Mouse (Mus musculus): ENCODE measurements at regions not wholly inside any gene's neighbourhood (a gene's known extent, or its start where the extent isn't known, plus 50 kb on each side); places are given as distances from the start of the nearest gene placed in this dataset.

DNA sequence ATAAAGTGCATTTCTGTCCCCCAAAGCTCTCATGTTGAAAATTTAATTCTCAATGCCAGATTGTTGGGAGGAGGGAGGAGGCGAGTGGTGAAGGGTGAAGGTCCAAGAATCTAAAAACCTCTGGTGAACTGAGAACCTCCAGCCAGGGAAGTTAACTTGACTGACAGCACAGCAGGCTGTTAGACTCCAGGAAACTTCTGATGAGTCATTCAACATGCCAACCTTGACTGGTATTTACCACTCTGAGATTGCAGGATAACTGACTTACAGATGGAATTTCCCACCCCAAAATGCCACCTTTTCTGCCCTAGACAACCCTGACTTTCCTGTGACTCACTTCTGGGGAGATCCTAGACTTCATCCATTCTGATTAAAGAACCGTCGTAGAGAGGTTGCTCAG, 58.6 kb upstream of the Prdm8 start:
- DNase-seq (ENCODE audit: low spot score in 2 of 2), result no peak

DNA sequence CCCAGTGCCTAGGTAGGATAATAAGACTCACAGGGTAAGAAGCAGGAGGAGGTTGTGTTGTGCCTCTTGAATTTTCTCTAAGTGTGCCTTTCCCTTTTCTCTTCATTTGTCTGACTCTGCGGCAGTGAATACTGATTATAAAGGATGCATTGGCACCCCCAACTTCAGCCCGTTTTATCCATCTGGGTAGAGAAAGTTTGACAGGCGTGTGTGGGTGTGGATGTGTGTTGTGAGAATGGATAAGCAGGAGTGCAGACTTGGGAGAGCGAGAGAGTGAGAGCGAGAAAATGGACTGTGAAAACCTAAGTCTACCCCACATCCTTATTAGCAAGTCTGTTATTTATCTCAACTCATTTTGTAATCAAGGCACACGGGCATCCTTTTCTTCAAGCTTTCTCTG, 60.7 kb upstream of the Prdm8 start:
- DNase-seq (ENCODE audit: low spot score in 2 of 2), result peak in 1 of 2 experiments; percentile 5

DNA sequence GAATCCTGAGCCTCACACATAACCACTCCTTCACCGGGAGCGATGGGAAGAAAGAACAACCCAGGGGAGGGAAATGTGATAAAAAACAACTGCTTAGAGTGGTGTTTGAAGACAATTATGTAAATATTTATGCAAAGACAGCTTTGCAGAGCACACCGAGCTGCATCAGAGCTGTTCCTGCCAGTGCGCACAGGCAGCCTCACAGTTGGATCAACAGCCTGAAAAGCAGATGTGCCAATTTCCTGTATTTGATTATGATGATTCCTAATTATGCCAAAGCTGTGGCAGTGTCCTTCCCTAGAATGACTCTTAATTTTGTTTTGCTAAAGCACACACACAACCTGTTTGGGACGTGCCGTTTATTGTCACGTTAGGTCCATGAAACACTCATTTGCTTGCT, 52.6 kb upstream of the Antxr2 start:
- no peak for DNase-seq (ENCODE audit: low spot score in 2 of 2)

DNA sequence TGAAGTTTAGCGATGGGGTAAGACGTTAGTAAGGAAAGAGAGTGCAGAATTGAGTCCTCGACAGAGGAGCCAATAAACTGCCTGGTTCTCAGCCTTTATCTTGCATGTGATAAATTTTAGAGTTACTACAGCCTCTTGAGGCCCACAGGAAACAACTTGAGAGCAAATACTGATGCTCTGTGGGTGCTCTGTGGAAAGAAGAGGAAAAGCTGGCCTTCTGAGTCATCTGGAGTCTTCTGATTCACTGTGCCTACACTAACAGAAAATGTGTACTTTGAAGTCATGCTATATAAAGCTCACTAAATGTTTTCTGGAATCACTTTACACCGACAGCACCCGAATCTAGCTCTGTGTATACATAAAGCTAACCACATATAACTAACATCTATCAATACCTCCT, 50.4 kb upstream of the Antxr2 start:
- DNase-seq (ENCODE audit: low spot score in 2 of 2), result no peak
